Comparison of ENCODE assay signal across 8 mouse cellular contexts in genomic region chr6:56714186-56714573, GRCm38 (mm10). TPM values are rescaled to one million over a fixed set of nuclear protein-coding genes. Genes with fewer than 3 reads are reported as not detected.
DNase-seq lines count a peak whose midpoint lies in the region; ATAC-seq and TF ChIP-seq lines count a peak whose summit lies in the region.

No protein-coding gene starts in this region.

- no peaks in the 10 kb centered on the region for H3K36me3 ChIP-seq in kidney, embryonic 16.5 days (ENCODE audit: insufficient read depth, low read length)
- no peaks in the 10 kb centered on the region for H3K36me3 ChIP-seq in embryonic facial prominence, embryonic 12.5 days
- H3K36me3 ChIP-seq in hindbrain, postnatal 0 days (ENCODE audit: insufficient read depth, low read length) = no peaks in the 10 kb centered on the region
- H3K36me3 ChIP-seq in midbrain, embryonic 15.5 days (replicated peaks) = no peaks in the 10 kb centered on the region

- no peaks in the 10 kb centered on the region for H3K9me3 ChIP-seq in kidney, embryonic 16.5 days (ENCODE audit: low read length)
- H3K9me3 ChIP-seq in embryonic facial prominence, embryonic 12.5 days = no peaks in the 10 kb centered on the region
- no peaks in the 10 kb centered on the region for H3K9me3 ChIP-seq in hindbrain, postnatal 0 days (ENCODE audit: low read length)
- H3K9me3 ChIP-seq in midbrain, embryonic 15.5 days = no peaks in the 10 kb centered on the region

- H3K27me3 ChIP-seq in kidney, embryonic 16.5 days (ENCODE audit: insufficient read depth, low read length) = no peaks in the 10 kb centered on the region
- H3K27me3 ChIP-seq in embryonic facial prominence, embryonic 12.5 days = no peaks in the 10 kb centered on the region
- no peaks in the 10 kb centered on the region for H3K27me3 ChIP-seq in hindbrain, postnatal 0 days (ENCODE audit: insufficient read depth, low read length)
- H3K27me3 ChIP-seq in midbrain, embryonic 15.5 days (replicated peaks) = no peaks in the 10 kb centered on the region

- no peak for DNase-seq in kidney, postnatal 4 days
- DNase-seq in hindbrain, postnatal 0 days (ENCODE audit: low spot score) = no peak
- DNase-seq in thymus, adult 18-20 months = no peak
- no peak for DNase-seq in cerebellum, adult 9-10 months
- DNase-seq in spleen, postnatal 4 days (ENCODE audit: low spot score in 2 of 2) = no peak

- no peak for ATAC-seq in kidney, embryonic 16.5 days (ENCODE audit: low FRiP score, low TSS enrichment)
- ATAC-seq in embryonic facial prominence, embryonic 12.5 days (ENCODE audit: insufficient number of reproducible peaks, insufficient read depth, low FRiP score, low TSS enrichment) = no peak
- no peak for ATAC-seq in hindbrain, postnatal 0 days
- no peak for ATAC-seq in midbrain, embryonic 15.5 days (replicated peaks)

- H3K4me2 ChIP-seq in kidney, embryonic 16.5 days (replicated peaks; ENCODE audit: low read depth, low read length) = peak overlapping the region; percentile 77
- peak overlapping the region; percentile 59 for H3K4me2 ChIP-seq in embryonic facial prominence, embryonic 12.5 days (replicated peaks)
- peak overlapping the region; percentile 69 for H3K4me2 ChIP-seq in hindbrain, postnatal 0 days (ENCODE audit: low read depth, low read length)
- H3K4me2 ChIP-seq in midbrain, embryonic 15.5 days = peak overlapping the region; percentile 65

- TF ChIP-seq CTCF in hindbrain, postnatal 0 days (IDR thresholded peaks at IDR 0.05; ENCODE audit: low read depth) = no peak

- no peak overlapping the region for H3K27ac ChIP-seq in kidney, embryonic 16.5 days (ENCODE audit: low read length)
- no peak overlapping the region for H3K27ac ChIP-seq in embryonic facial prominence, embryonic 12.5 days
- peak overlapping the region; percentile 95; the same call in 1 of the 2 replicates for H3K27ac ChIP-seq in hindbrain, postnatal 0 days
- peak overlapping the region; percentile 95 for H3K27ac ChIP-seq in midbrain, embryonic 15.5 days

- WGBS in kidney, embryonic 16.5 days = 51% methylated on average over 7 of the region's 7 CpGs
- 50% methylated on average over 7 of the region's 7 CpGs for WGBS in embryonic facial prominence, embryonic 12.5 days
- 48% methylated on average over 7 of the region's 7 CpGs for WGBS in hindbrain, postnatal 0 days
- 53% methylated on average over 7 of the region's 7 CpGs for WGBS in midbrain, embryonic 15.5 days

- peak overlapping the region; percentile 83 for H3K4me3 ChIP-seq in kidney, embryonic 16.5 days (ENCODE audit: low read length)
- peak overlapping the region; percentile 77 for H3K4me3 ChIP-seq in embryonic facial prominence, embryonic 12.5 days
- H3K4me3 ChIP-seq in hindbrain, postnatal 0 days (ENCODE audit: low read length) = peak overlapping the region; percentile 69
- H3K4me3 ChIP-seq in midbrain, embryonic 15.5 days = peak overlapping the region; percentile 69

- H3K9ac ChIP-seq in kidney, embryonic 16.5 days (replicated peaks; ENCODE audit: low read length) = no peak overlapping the region
- no peak overlapping the region for H3K9ac ChIP-seq in embryonic facial prominence, embryonic 12.5 days
- peak overlapping the region; percentile 85; the same call in 1 of the 2 replicates for H3K9ac ChIP-seq in hindbrain, postnatal 0 days (replicated peaks; ENCODE audit: low read length)
- peak overlapping the region; percentile 78; the same call in 1 of the 2 replicates for H3K9ac ChIP-seq in midbrain, embryonic 15.5 days

- H3K4me1 ChIP-seq in kidney, embryonic 16.5 days (ENCODE audit: insufficient read depth, low read length) = peaks cover 11% of the 10 kb centered on the region
- H3K4me1 ChIP-seq in embryonic facial prominence, embryonic 12.5 days = 0 out of 2 replicates have a peak, but pooled peaks cover 5% of the 10 kb centered on the region
- H3K4me1 ChIP-seq in hindbrain, postnatal 0 days (ENCODE audit: insufficient read depth, low read length) = no peaks in the 10 kb centered on the region
- peaks cover 18% of the 10 kb centered on the region for H3K4me1 ChIP-seq in midbrain, embryonic 15.5 days

RNA-seq across cellular contexts. Expression of gene Avl9, which starts 0.5 kb away (rescaled TPM):
- 11.6 and 12.1 TPM in 2 replicates for polyA plus RNA-seq in kidney, embryonic 16.5 days (2015; fragmentation: Nextera tagmentation; extraction: Ambion mirVana)
- 19.4 and 20.1 TPM in 2 replicates for polyA plus RNA-seq in embryonic facial prominence, embryonic 12.5 days (2016; fragmentation: Nextera tagmentation; extraction: Ambion mirVana)
- 47.6 and 52.6 TPM in 2 replicates for total RNA-seq in hindbrain, postnatal 0 days (2014; rRNA removed)
- polyA plus RNA-seq in hindbrain, postnatal 0 days (2015; fragmentation: Nextera tagmentation; extraction: Ambion mirVana) = 22.0 and 23.3 TPM in 2 replicates
- polyA plus RNA-seq in midbrain, embryonic 15.5 days (2015; fragmentation: Nextera tagmentation; extraction: Ambion mirVana) = 28.8 and 31.9 TPM in 2 replicates

RNA-seq across cellular contexts. Expression of gene Lsm5, which starts 9.7 kb away (rescaled TPM):
- polyA plus RNA-seq in kidney, embryonic 16.5 days (2015; fragmentation: Nextera tagmentation; extraction: Ambion mirVana) = 97.0 and 98.5 TPM in 2 replicates
- 179 and 185 TPM in 2 replicates for polyA plus RNA-seq in embryonic facial prominence, embryonic 12.5 days (2016; fragmentation: Nextera tagmentation; extraction: Ambion mirVana)
- 25.0 and 36.3 TPM in 2 replicates for total RNA-seq in hindbrain, postnatal 0 days (2014; rRNA removed)
- polyA plus RNA-seq in hindbrain, postnatal 0 days (2015; fragmentation: Nextera tagmentation; extraction: Ambion mirVana) = 90.4 and 109 TPM in 2 replicates
- 62.6 and 63.5 TPM in 2 replicates for polyA plus RNA-seq in midbrain, embryonic 15.5 days (2015; fragmentation: Nextera tagmentation; extraction: Ambion mirVana)

Comparison
In these comparisons a context has a peak if more than half of its experiments do, and no peak if none do; other contexts are left out.
1. H3K27ac ChIP-seq: peak in hindbrain, postnatal 0 days (single experiment) and midbrain, embryonic 15.5 days (single experiment); none in kidney, embryonic 16.5 days (single experiment) and embryonic facial prominence, embryonic 12.5 days (single experiment).
2. H3K9ac ChIP-seq: peak in hindbrain, postnatal 0 days (single experiment) and midbrain, embryonic 15.5 days (single experiment); none in kidney, embryonic 16.5 days (single experiment) and embryonic facial prominence, embryonic 12.5 days (single experiment).
3. Peak in every context shown above with its lines, with median percentiles within 50 percentile points of each other: H3K4me2 ChIP-seq and H3K4me3 ChIP-seq.